Mouse (Mus musculus) kidney, adult 2 months (tissue): Measurements from ENCODE around the gene Aven.
A peak's percentile ranks its signal among the peaks of the same experiment; 100 is the strongest.

Source experiments
- CTCF ChIP-seq: fragments of 200-500 bp; conservative IDR thresholded peaks from 2 replicates; pipeline ENCODE4 v1.5.1; 2011; ENCODE audit warnings: low read depth, mild to moderate bottlenecking, control low read depth, low read length, moderate library complexity, mixed read lengths; ENCODE audit not compliant: insufficient read depth, insufficient read length
- POLR2A ChIP-seq: fragments of 200-500 bp; IDR thresholded peaks from one replicate; pipeline ENCODE4 v1.6.1; 2011; ENCODE audit warnings: low read depth, low read length, control low read depth

GRCm38 (mm10) chr2:112449597-112450296, 43.0 kb upstream of the Aven start:
- peak; percentile 35 for TF ChIP-seq CTCF
- no peak for TF ChIP-seq POLR2A
